Mouse (Mus musculus): ENCODE data around the gene Sh3pxd2a.

- no peak for TF ChIP-seq GABPA (IDR thresholded peaks at IDR 0.05; ENCODE audit: insufficient replicate concordance, low read depth, low read length)
- TF ChIP-seq CTCF (conservative IDR thresholded peaks at IDR 0.05 in 1 of 2, IDR thresholded peaks at IDR 0.05 in 1 of 2; ENCODE audit: low read depth in 2 of 2, low read length in 2 of 2): no peak
- no peak for TF ChIP-seq MEF2A (IDR thresholded peaks at IDR 0.05; ENCODE audit: borderline replicate concordance, low read depth, low read length)
- TF ChIP-seq ETS1 (conservative IDR thresholded peaks at IDR 0.05; ENCODE audit: low read depth, low read length): no peak
- TF ChIP-seq CHD1 (IDR thresholded peaks at IDR 0.05; ENCODE audit: low read depth, low read length): no peak
- TF ChIP-seq EP300 (IDR thresholded peaks at IDR 0.05; ENCODE audit: low read length): no peak
Measured at GRCm38 (mm10) chr19:47315917-47316265, 148.3 kb downstream of the Sh3pxd2a start.

Measured in CH12.LX (cell line).